Mouse (Mus musculus) adrenal gland (tissue): ENCODE data around the gene Mllt10.

Experiments
- intact Hi-C: fragments of 180-260 bp; cut with DNase I; formaldehyde crosslinking; loops from one replicate; pipeline ENCODE4 v1.15.1; 2025

Mllt10 gene

GRCm38 (mm10) chr2:18180323-18180722 lies 125.3 kb downstream of the Mllt10 start:
- intact Hi-C loops = no loop called here

GRCm38 (mm10) chr2:18181631-18182030 lies 126.6 kb downstream of the Mllt10 start:
- intact Hi-C loops = no loop called here

- intact Hi-C loops = no loop called here
These were observed 128.0 kb downstream of the Mllt10 start for GRCm38 (mm10) chr2:18183079-18183478.

GRCm38 (mm10) chr2:18188367-18188766 lies 133.3 kb downstream of the Mllt10 start:
- intact Hi-C loops = no loop called here

GRCm38 (mm10) chr2:18195285-18195684 lies 140.2 kb downstream of the Mllt10 start:
- intact Hi-C loops = no loop called here

- intact Hi-C loops = no loop called here
These were observed 140.8 kb downstream of the Mllt10 start for GRCm38 (mm10) chr2:18195691-18196396.

GRCm38 (mm10) chr2:18201820-18202462 lies 146.9 kb downstream of the Mllt10 start:
- intact Hi-C loops = no loop called here

- intact Hi-C loops = no loop called here
These were observed 147.9 kb downstream of the Mllt10 start for GRCm38 (mm10) chr2:18202923-18203322.

- intact Hi-C loops = loop anchor here (5.0 kb wide), 2 partner anchors 178 to 1072 kb away; no protein-coding TSS in a partner anchor
These were observed 150.1 kb downstream of the Mllt10 start for GRCm38 (mm10) chr2:18205118-18205517.

- intact Hi-C loops = loop anchor here (5.0 kb wide), 2 partner anchors 180 to 1070 kb away; no protein-coding TSS in a partner anchor
These were observed 151.8 kb downstream of the Mllt10 start for GRCm38 (mm10) chr2:18206811-18207210.

GRCm38 (mm10) chr2:18208578-18208977 lies 153.5 kb downstream of the Mllt10 start:
- intact Hi-C loops = loop anchor here (5.0 kb wide), 2 partner anchors 181 to 1069 kb away; no protein-coding TSS in a partner anchor

GRCm38 (mm10) chr2:18209211-18209823 lies 154.3 kb downstream of the Mllt10 start:
- intact Hi-C loops = loop anchor here (5.0 kb wide), 2 partner anchors 182 to 1068 kb away; no protein-coding TSS in a partner anchor

- intact Hi-C loops = loop anchor here (5.0 kb wide), 2 partner anchors 183 to 1067 kb away; no protein-coding TSS in a partner anchor
These were observed 154.9 kb downstream of the Mllt10 start for GRCm38 (mm10) chr2:18209948-18210347.

GRCm38 (mm10) chr2:18214031-18214430 lies 159.0 kb downstream of the Mllt10 start:
- intact Hi-C loops = no loop called here

GRCm38 (mm10) chr2:18217867-18218266 lies 162.8 kb downstream of the Mllt10 start:
- intact Hi-C loops = no loop called here

GRCm38 (mm10) chr2:18218500-18218899 lies 163.5 kb downstream of the Mllt10 start:
- intact Hi-C loops = no loop called here

GRCm38 (mm10) chr2:18219136-18219535 lies 164.1 kb downstream of the Mllt10 start:
- intact Hi-C loops = no loop called here

GRCm38 (mm10) chr2:18219569-18219968 lies 164.5 kb downstream of the Mllt10 start:
- intact Hi-C loops = no loop called here

- intact Hi-C loops = no loop called here
These were observed 173.5 kb downstream of the Mllt10 start for GRCm38 (mm10) chr2:18228486-18229062.

- intact Hi-C loops = no loop called here
These were observed 174.2 kb downstream of the Mllt10 start for GRCm38 (mm10) chr2:18229279-18229678.

- intact Hi-C loops = no loop called here
These were observed 176.1 kb downstream of the Mllt10 start for GRCm38 (mm10) chr2:18231143-18231542.
